Mouse (Mus musculus): ENCODE data around the gene Hdac7. TPM values are rescaled to one million over a fixed set of nuclear protein-coding genes. Genes with fewer than 3 reads are reported as not detected.

The Hdac7 gene
- polyA plus RNA-seq, 1 experiment = 827 TPM

DNA sequence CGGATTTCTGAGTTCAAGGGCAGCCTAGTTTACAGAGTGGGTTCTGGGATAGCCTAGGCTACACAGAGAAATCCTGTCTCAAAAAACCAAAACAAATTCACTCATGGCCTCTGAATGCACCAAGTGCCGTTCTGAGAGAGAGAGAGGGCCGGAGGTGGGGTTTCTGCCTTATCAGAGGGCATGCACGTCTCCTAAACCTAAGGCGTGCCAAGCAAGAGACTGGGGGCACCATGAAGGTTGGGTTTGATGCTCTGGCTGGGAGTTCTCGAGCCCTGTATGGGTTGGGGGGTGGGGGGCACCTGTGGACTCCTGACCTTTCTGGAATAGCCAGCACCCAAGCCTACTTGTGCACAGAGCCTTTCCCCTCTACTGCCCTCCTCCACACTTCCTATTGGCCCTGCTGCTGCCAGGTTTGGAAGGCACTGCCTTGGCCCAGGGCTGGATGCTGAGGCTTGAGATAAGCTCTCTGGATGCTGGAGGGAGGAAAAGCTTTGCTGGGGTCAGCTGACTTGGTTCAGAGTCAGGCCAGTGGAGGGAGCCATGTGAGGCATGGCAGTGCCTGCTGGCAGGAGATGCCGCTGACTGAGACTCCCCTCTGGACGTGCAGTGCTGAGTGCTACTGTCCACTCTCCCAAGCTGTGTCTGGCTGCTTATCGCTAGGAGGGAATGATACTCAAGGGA lies 58.4 kb downstream of the Hdac7 start:
- TF ChIP-seq POLR2A (IDR thresholded peaks at IDR 0.05; ENCODE audit: control insufficient read depth, extremely low read depth, insufficient read depth, low read length, poor library complexity) (no peak), CTCF (IDR thresholded peaks at IDR 0.05; ENCODE audit: borderline replicate concordance, control insufficient read depth, extremely low read depth, insufficient read depth, low read length, poor library complexity) (no peak)
- no peak for DNase-seq
- Histone ChIP-seq H3K27me3 (ENCODE audit: control insufficient read depth, insufficient read depth, low read length) (no peaks in the 10 kb centered on the region), H3K27ac (ENCODE audit: control insufficient read depth, insufficient read depth, low read length) (no peak overlapping the region), H3K4me1 (replicated peaks; ENCODE audit: control insufficient read depth, insufficient read depth, low read length) (peaks cover 45% of the 10 kb centered on the region), H3K4me3 (ENCODE audit: control insufficient read depth, insufficient read depth, low read length) (no peak overlapping the region), H3K36me3 (ENCODE audit: control insufficient read depth, insufficient read depth, low read length) (0 out of 2 replicates have a peak, but pooled peaks cover under 1% of the 10 kb centered on the region)
- WGBS = 61% methylated on average over 9 of the region's 9 CpGs

DNA sequence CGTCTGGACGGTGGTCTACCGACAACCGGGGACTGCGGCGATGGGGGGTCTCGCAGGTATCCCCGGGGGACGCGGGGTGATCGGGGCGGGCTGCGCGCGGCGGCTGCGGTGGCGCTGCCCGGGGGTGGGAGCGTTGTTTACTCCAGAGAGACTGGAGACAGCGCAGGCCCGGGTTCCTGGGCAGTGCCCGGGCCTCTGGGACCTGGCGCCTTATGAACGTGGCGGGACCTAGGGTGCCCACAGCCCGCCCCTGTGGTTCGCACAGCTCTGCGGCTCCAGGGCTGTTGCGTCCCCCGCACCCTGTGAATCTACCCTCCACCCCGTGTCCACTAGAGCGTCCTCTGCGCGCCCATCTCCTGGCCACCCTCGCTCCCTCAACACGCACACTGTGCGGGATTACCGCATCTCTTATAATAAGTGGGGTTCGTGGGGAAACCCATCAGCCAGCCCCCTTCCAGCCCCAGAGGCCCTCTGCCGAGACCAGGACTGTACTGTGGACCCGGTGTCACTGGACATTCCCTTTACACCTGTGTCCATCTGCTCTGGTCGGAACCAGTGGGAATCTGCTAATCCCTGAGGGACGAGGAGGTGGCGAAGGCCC lies 59.6 kb downstream of the Hdac7 start:
- Histone ChIP-seq H3K27me3 (ENCODE audit: control insufficient read depth, insufficient read depth, low read length) (no peaks in the 10 kb centered on the region), H3K27ac (ENCODE audit: control insufficient read depth, insufficient read depth, low read length) (no peak overlapping the region), H3K36me3 (ENCODE audit: control insufficient read depth, insufficient read depth, low read length) (no peaks in the 10 kb centered on the region), H3K4me3 (ENCODE audit: control insufficient read depth, insufficient read depth, low read length) (peak overlapping the region; percentile 87), H3K4me1 (replicated peaks; ENCODE audit: control insufficient read depth, insufficient read depth, low read length) (peaks cover 49% of the 10 kb centered on the region)
- no peak for DNase-seq
- no peak for TF ChIP-seq POLR2A (IDR thresholded peaks at IDR 0.05; ENCODE audit: control insufficient read depth, extremely low read depth, insufficient read depth, low read length, poor library complexity)
- no peak for TF ChIP-seq CTCF (IDR thresholded peaks at IDR 0.05; ENCODE audit: borderline replicate concordance, control insufficient read depth, extremely low read depth, insufficient read depth, low read length, poor library complexity)
- WGBS = 5% methylated on average over 45 of the region's 45 CpGs

DNA sequence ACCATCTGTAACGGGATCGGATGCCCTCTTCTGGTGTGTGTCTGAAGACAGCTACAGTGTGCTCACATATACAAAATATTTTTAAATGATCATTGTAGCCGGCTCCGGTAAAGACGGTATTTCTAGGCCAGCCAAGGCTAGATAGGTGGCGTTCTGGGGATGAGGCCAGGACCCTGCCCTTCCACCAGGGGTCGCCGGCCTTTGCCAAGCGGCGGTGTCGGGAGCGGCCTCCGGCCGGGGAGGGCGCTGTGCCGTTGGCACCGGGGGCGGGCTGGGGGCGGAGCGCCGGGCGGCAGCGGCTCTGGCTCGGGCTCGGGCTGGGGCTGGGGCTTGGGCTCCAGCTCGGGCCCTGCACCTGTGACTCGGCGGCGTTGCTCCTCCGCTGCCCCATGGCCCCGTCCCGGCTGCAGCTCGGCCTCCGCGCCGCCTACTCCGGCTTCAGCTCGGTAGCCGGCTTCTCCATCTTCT lies 60.2 kb downstream of the Hdac7 start:
- TF ChIP-seq POLR2A (IDR thresholded peaks at IDR 0.05; ENCODE audit: control insufficient read depth, extremely low read depth, insufficient read depth, low read length, poor library complexity) = peak; percentile 92
- TF ChIP-seq CTCF (IDR thresholded peaks at IDR 0.05; ENCODE audit: borderline replicate concordance, control insufficient read depth, extremely low read depth, insufficient read depth, low read length, poor library complexity) = peak; percentile 100
- WGBS = 2% methylated on average over 39 of the region's 39 CpGs
- Histone ChIP-seq H3K27ac (ENCODE audit: control insufficient read depth, insufficient read depth, low read length) (no peak overlapping the region), H3K36me3 (ENCODE audit: control insufficient read depth, insufficient read depth, low read length) (no peaks in the 10 kb centered on the region), H3K27me3 (ENCODE audit: control insufficient read depth, insufficient read depth, low read length) (no peaks in the 10 kb centered on the region), H3K4me1 (replicated peaks; ENCODE audit: control insufficient read depth, insufficient read depth, low read length) (peaks cover 49% of the 10 kb centered on the region), H3K4me3 (ENCODE audit: control insufficient read depth, insufficient read depth, low read length) (peak overlapping the region; percentile 87)
- peak; percentile 95 for DNase-seq

DNA sequence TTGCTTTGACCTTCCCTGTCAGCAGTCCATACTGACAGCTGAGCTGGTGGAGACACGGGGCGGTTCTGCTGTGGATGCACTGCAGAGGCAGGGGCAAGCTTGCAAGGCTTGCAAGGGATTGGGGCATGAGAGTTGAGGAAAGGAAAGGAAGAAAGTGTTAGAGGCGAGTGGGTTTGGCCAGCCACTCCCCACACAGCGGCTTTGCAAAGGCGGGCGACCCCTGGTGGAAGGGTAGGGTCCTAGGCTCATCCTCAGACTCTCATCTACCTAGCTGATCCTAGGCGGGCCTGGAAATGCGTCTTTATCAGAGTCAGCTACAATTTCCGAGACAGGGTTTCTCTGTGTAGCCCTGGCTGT lies 61.6 kb downstream of the Hdac7 start:
- no peak overlapping the region for H3K27ac ChIP-seq (ENCODE audit: control insufficient read depth, insufficient read depth, low read length)
- H3K27me3 ChIP-seq (ENCODE audit: control insufficient read depth, insufficient read depth, low read length) = no peaks in the 10 kb centered on the region
- WGBS = 4% methylated on average over 9 of the region's 9 CpGs
- TF ChIP-seq CTCF (IDR thresholded peaks at IDR 0.05; ENCODE audit: borderline replicate concordance, control insufficient read depth, extremely low read depth, insufficient read depth, low read length, poor library complexity) (peak; percentile 86), POLR2A (IDR thresholded peaks at IDR 0.05; ENCODE audit: control insufficient read depth, extremely low read depth, insufficient read depth, low read length, poor library complexity) (no peak)
- peaks cover 39% of the 10 kb centered on the region for H3K4me1 ChIP-seq (replicated peaks; ENCODE audit: control insufficient read depth, insufficient read depth, low read length)
- no peaks in the 10 kb centered on the region for H3K36me3 ChIP-seq (ENCODE audit: control insufficient read depth, insufficient read depth, low read length)
- DNase-seq = peak; percentile 92
- no peak overlapping the region for H3K4me3 ChIP-seq (ENCODE audit: control insufficient read depth, insufficient read depth, low read length)

DNA sequence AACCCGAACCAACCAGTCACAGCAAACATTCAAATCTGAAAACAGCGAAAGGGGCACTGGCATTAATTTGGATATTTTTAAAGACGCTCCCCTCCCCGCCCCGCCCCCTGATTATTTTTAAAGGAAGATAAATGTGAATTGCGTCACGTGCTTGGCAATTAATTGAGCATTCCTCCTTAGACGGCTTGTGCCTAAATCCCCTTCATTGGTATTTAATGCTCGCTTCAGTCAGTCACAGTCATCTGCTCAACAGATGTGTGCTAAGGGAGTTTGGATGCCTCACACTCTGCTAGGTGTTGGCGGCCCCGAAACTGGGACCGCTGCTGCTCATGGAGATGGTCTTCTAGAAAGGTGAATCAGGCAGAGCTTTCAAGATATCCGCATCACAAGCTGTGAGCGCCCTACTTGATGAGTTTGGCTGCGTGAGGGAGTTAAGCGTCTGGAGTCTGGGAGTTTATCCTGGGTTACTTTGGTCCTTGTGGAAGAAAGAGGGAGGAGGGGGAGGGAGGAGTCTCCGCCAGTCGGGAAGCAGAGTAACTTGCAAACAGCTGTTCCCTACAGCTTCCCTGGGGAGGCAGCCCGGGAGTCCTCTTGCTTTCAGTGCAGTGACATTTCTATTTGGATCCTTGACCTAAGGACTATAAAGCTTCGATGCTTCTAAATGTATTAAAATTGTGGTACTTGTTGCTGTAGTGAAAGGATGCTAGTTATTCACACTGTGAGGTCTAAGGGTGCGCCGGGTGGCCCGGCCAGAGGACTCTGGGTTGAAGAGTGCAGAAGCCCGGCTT lies 62.1 kb downstream of the Hdac7 start:
- no peaks in the 10 kb centered on the region for H3K36me3 ChIP-seq (ENCODE audit: control insufficient read depth, insufficient read depth, low read length)
- H3K27ac ChIP-seq (ENCODE audit: control insufficient read depth, insufficient read depth, low read length) = no peak overlapping the region
- H3K27me3 ChIP-seq (ENCODE audit: control insufficient read depth, insufficient read depth, low read length) = no peaks in the 10 kb centered on the region
- no peak for TF ChIP-seq CTCF (IDR thresholded peaks at IDR 0.05; ENCODE audit: borderline replicate concordance, control insufficient read depth, extremely low read depth, insufficient read depth, low read length, poor library complexity)
- no peak for TF ChIP-seq POLR2A (IDR thresholded peaks at IDR 0.05; ENCODE audit: control insufficient read depth, extremely low read depth, insufficient read depth, low read length, poor library complexity)
- H3K4me1 ChIP-seq (replicated peaks; ENCODE audit: control insufficient read depth, insufficient read depth, low read length) = peaks cover 33% of the 10 kb centered on the region
- H3K4me3 ChIP-seq (ENCODE audit: control insufficient read depth, insufficient read depth, low read length) = no peak overlapping the region
- WGBS = 85% methylated on average over 24 of the region's 24 CpGs
- no peak for DNase-seq

DNA sequence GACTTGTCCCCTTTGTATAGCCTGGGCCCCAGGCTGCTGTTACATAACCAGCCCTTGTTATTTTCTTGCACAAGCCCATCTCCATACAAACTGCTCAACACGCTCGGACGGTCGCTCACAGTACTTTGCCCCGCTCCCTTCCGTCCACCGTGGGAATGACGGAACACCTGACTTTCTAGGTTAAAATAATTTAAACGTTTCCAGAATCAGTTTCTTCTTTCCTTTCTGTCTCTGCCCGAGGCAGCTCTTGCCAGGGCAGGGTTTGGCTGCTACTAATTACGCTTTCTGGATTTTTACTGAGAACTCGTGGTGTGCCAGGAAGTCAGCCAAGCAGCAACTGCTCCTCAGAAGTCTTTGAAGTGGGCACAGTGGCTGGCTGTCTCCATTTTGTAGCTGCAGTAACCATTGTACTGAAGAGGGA lies 63.7 kb downstream of the Hdac7 start:
- 17% methylated on average over 12 of the region's 12 CpGs for WGBS
- DNase-seq = no peak
- Histone ChIP-seq H3K27me3 (ENCODE audit: control insufficient read depth, insufficient read depth, low read length) (no peaks in the 10 kb centered on the region), H3K27ac (ENCODE audit: control insufficient read depth, insufficient read depth, low read length) (no peak overlapping the region; the same call in 1 of the 2 replicates), H3K36me3 (ENCODE audit: control insufficient read depth, insufficient read depth, low read length) (no peaks in the 10 kb centered on the region), H3K4me3 (ENCODE audit: control insufficient read depth, insufficient read depth, low read length) (no peak overlapping the region), H3K4me1 (replicated peaks; ENCODE audit: control insufficient read depth, insufficient read depth, low read length) (peaks cover 24% of the 10 kb centered on the region)
- TF ChIP-seq POLR2A (IDR thresholded peaks at IDR 0.05; ENCODE audit: control insufficient read depth, extremely low read depth, insufficient read depth, low read length, poor library complexity) (no peak), CTCF (IDR thresholded peaks at IDR 0.05; ENCODE audit: borderline replicate concordance, control insufficient read depth, extremely low read depth, insufficient read depth, low read length, poor library complexity) (no peak)
